ENCODE assay signal across 16 mouse cellular contexts in the genomic region with DNA sequence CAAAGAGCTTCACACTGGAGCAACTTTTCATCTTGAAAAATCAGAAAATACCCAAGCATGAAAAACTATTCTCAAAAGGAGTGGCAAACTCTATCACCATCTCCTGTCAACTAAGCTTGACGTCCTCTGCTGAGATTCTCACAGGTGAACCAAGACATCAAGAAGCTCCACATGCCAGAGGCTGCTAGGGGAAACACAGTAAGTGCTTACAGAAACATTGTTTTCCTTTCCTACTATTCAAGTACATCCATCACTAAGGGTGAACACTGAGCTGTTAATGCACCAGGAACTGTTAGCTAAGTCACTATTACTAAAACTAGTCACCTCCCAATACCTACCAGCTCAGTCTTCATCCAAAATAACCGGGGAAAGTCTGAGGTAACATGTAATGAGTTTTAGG. TPM values are rescaled to one million over a fixed set of nuclear protein-coding genes. Genes with fewer than 3 reads are reported as not detected.
DNase-seq lines count a peak whose midpoint lies in the region; ATAC-seq lines count a peak whose summit lies in the region.
"Had no signal": no experiment of that assay in that cellular context is flagged by ENCODE, and none has a peak within 500 bp of the region (broad histone marks: within the 10 kb centered on the region; RNA-seq: fewer than 3 reads in every experiment).

No protein-coding gene starts in this region.

- peak overlapping the region; percentile 98; the same call in 1 of the 2 replicates for H3K4me3 ChIP-seq in hindbrain, embryonic 10.5 days
- H3K4me3 ChIP-seq in hindbrain, embryonic 16.5 days (ENCODE audit: low read length): no peak overlapping the region
- no peak overlapping the region for H3K4me3 ChIP-seq in neural tube, embryonic 12.5 days
- H3K4me3 ChIP-seq in hindbrain, embryonic 13.5 days: peak overlapping the region; percentile 98; the same call in 1 of the 2 replicates
- no peak overlapping the region for H3K4me3 ChIP-seq in neural tube, embryonic 14.5 days (ENCODE audit: low read depth, low read length)
- H3K4me3 ChIP-seq: heart, embryonic 12.5 days; left cerebral cortex, adult 2 months; stomach, embryonic 15.5 days had no signal

- H3K4me1 ChIP-seq in hindbrain, embryonic 10.5 days (replicated peaks): peaks cover 40% of the 10 kb centered on the region
- H3K4me1 ChIP-seq in hindbrain, embryonic 16.5 days (ENCODE audit: control insufficient read depth, insufficient read depth, low read depth, low read length): peaks cover 18% of the 10 kb centered on the region
- H3K4me1 ChIP-seq in neural tube, embryonic 12.5 days: peaks cover 25% of the 10 kb centered on the region
- peaks cover 50% of the 10 kb centered on the region for H3K4me1 ChIP-seq in hindbrain, embryonic 13.5 days (replicated peaks)
- H3K4me1 ChIP-seq in neural tube, embryonic 14.5 days (ENCODE audit: control insufficient read depth, insufficient read depth, low read length): peaks cover 19% of the 10 kb centered on the region

- H3K4me2 ChIP-seq in hindbrain, embryonic 16.5 days (ENCODE audit: low read length): no peak overlapping the region
- peak overlapping the region; percentile 81; the same call in 1 of the 2 replicates for H3K4me2 ChIP-seq in neural tube, embryonic 12.5 days (replicated peaks)
- H3K4me2 ChIP-seq in hindbrain, embryonic 13.5 days: peak overlapping the region; percentile 69; the same call in 1 of the 2 replicates
- H3K4me2 ChIP-seq in neural tube, embryonic 14.5 days (ENCODE audit: low read depth, low read length): 0 out of 2 replicates have a peak overlapping the region, but pooled peaks have one; percentile 14
- H3K4me2 ChIP-seq: heart, embryonic 12.5 days had no signal

- H3K27ac ChIP-seq in hindbrain, embryonic 10.5 days: no peak overlapping the region
- no peak overlapping the region for H3K27ac ChIP-seq in hindbrain, embryonic 16.5 days (ENCODE audit: low read depth, low read length)
- H3K27ac ChIP-seq in neural tube, embryonic 12.5 days: no peak overlapping the region
- no peak overlapping the region for H3K27ac ChIP-seq in hindbrain, embryonic 13.5 days
- no peak overlapping the region for H3K27ac ChIP-seq in neural tube, embryonic 14.5 days (ENCODE audit: low read depth, low read length)
- H3K27ac ChIP-seq: left cerebral cortex, adult 2 months; stomach, embryonic 15.5 days had no signal

- H3K9me3 ChIP-seq in hindbrain, embryonic 10.5 days: no peaks in the 10 kb centered on the region
- no peaks in the 10 kb centered on the region for H3K9me3 ChIP-seq in hindbrain, embryonic 16.5 days (ENCODE audit: control insufficient read depth, low read length)
- H3K9me3 ChIP-seq in neural tube, embryonic 12.5 days: no peaks in the 10 kb centered on the region
- no peaks in the 10 kb centered on the region for H3K9me3 ChIP-seq in hindbrain, embryonic 13.5 days
- H3K9me3 ChIP-seq in neural tube, embryonic 14.5 days (ENCODE audit: control insufficient read depth, low read length): no peaks in the 10 kb centered on the region
- H3K9me3 ChIP-seq: heart, embryonic 12.5 days; liver, embryonic 13.5 days; stomach, embryonic 15.5 days had no signal

- H3K9ac ChIP-seq in hindbrain, embryonic 16.5 days (ENCODE audit: low read depth, low read length): no peak overlapping the region
- no peak overlapping the region for H3K9ac ChIP-seq in neural tube, embryonic 12.5 days
- H3K9ac ChIP-seq in hindbrain, embryonic 13.5 days: peak overlapping the region; percentile 19; the same call in 1 of the 2 replicates
- H3K9ac ChIP-seq in neural tube, embryonic 14.5 days (replicated peaks; ENCODE audit: low read depth, low read length): no peak overlapping the region
- H3K9ac ChIP-seq: heart, embryonic 12.5 days; stomach, embryonic 15.5 days had no signal

- no peaks in the 10 kb centered on the region for H3K27me3 ChIP-seq in hindbrain, embryonic 10.5 days (ENCODE audit: insufficient read depth, poor library complexity, severe bottlenecking)
- no peaks in the 10 kb centered on the region for H3K27me3 ChIP-seq in hindbrain, embryonic 16.5 days (replicated peaks; ENCODE audit: control insufficient read depth, insufficient read depth, low read length)
- H3K27me3 ChIP-seq in neural tube, embryonic 12.5 days (replicated peaks): no peaks in the 10 kb centered on the region
- no peaks in the 10 kb centered on the region for H3K27me3 ChIP-seq in hindbrain, embryonic 13.5 days
- H3K27me3 ChIP-seq in neural tube, embryonic 14.5 days (ENCODE audit: control insufficient read depth, insufficient read depth, low read length): no peaks in the 10 kb centered on the region
- H3K27me3 ChIP-seq: heart, embryonic 12.5 days; liver, embryonic 13.5 days; Patski; stomach, embryonic 15.5 days had no signal

- WGBS in hindbrain, embryonic 10.5 days: 66% methylated on average over 2 of the region's 2 CpGs
- 56% methylated on average over 2 of the region's 2 CpGs for WGBS in hindbrain, embryonic 16.5 days
- 69% methylated on average over 2 of the region's 2 CpGs for WGBS in neural tube, embryonic 12.5 days
- WGBS in hindbrain, embryonic 13.5 days: 63% methylated on average over 2 of the region's 2 CpGs
- 67% methylated on average over 2 of the region's 2 CpGs for WGBS in neural tube, embryonic 14.5 days

- no peak for ATAC-seq in hindbrain, embryonic 16.5 days
- no peak for ATAC-seq in neural tube, embryonic 12.5 days (ENCODE audit: low FRiP score, low read depth)
- ATAC-seq in hindbrain, embryonic 13.5 days (ENCODE audit: low FRiP score): no peak
- ATAC-seq in neural tube, embryonic 14.5 days (ENCODE audit: low read depth): no peak
- ATAC-seq: Patski had no signal

- DNase-seq in hindbrain, embryonic 10.5 days (ENCODE audit: low spot score): no peak
- DNase-seq in neural tube, embryonic 10.5 days (ENCODE audit: extremely low spot score, low spot score): no peak
- no peak for DNase-seq in adrenal gland, postnatal 36 days
- DNase-seq in left cerebral cortex, adult 8-10 months (ENCODE audit: low spot score in 2 of 2): no peak
- DNase-seq: cerebellum, postnatal 36 days; kidney, adult 11 months; liver, embryonic 13.5 days; lung, postnatal 36 days had no signal

- peaks cover 24% of the 10 kb centered on the region for H3K36me3 ChIP-seq in hindbrain, embryonic 10.5 days
- H3K36me3 ChIP-seq in hindbrain, embryonic 16.5 days (ENCODE audit: control insufficient read depth, insufficient read depth, low read length): peaks cover 2% of the 10 kb centered on the region; the same call in 1 of the 2 replicates
- H3K36me3 ChIP-seq in neural tube, embryonic 12.5 days: no peaks in the 10 kb centered on the region; the same call in 1 of the 2 replicates
- H3K36me3 ChIP-seq in hindbrain, embryonic 13.5 days: peaks cover 7% of the 10 kb centered on the region; the same call in 1 of the 2 replicates
- 0 out of 2 replicates have a peak, but pooled peaks cover 3% of the 10 kb centered on the region for H3K36me3 ChIP-seq in neural tube, embryonic 14.5 days (ENCODE audit: control insufficient read depth, insufficient read depth, low read length)
- H3K36me3 ChIP-seq: stomach, embryonic 15.5 days had no signal

RNA-seq across cellular contexts. Expression of a gene that starts 3.4 kb away (rescaled TPM):
- polyA plus RNA-seq in hindbrain, embryonic 10.5 days (2016; fragmentation: Nextera tagmentation; extraction: Ambion mirVana): 41.4 and 46.1 TPM in 2 replicates
- polyA plus RNA-seq in hindbrain, embryonic 16.5 days (2015; fragmentation: Nextera tagmentation; extraction: Ambion mirVana): 27.7 and 33.3 TPM in 2 replicates
- polyA plus RNA-seq in neural tube, embryonic 12.5 days (2016; fragmentation: Nextera tagmentation; extraction: Ambion mirVana): 44.4 and 54.5 TPM in 2 replicates
- 67.5 and 68.8 TPM in 2 replicates for polyA plus RNA-seq in hindbrain, embryonic 13.5 days (2015; fragmentation: Nextera tagmentation; extraction: Ambion mirVana)
- 52.4 and 55.9 TPM in 2 replicates for polyA plus RNA-seq in neural tube, embryonic 14.5 days (2014; fragmentation: Nextera tagmentation; extraction: Ambion mirVana)
- total RNA-seq in adrenal gland, postnatal 36 days (2021): 100 to 1,000 TPM; 123 to 133 TPM
- 100 to 1,000 TPM; 113 to 127 (median 121) TPM for total RNA-seq in left cerebral cortex, adult 8-10 months (2022)

RNA-seq across cellular contexts. Expression of a gene that starts 11.6 kb away (rescaled TPM):
- 1.9 and 3.4 TPM in 2 replicates for polyA plus RNA-seq in hindbrain, embryonic 10.5 days (2016; fragmentation: Nextera tagmentation; extraction: Ambion mirVana)
- polyA plus RNA-seq in hindbrain, embryonic 16.5 days (2015; fragmentation: Nextera tagmentation; extraction: Ambion mirVana): 13.2 and 13.6 TPM in 2 replicates
- polyA plus RNA-seq in neural tube, embryonic 12.5 days (2016; fragmentation: Nextera tagmentation; extraction: Ambion mirVana): 5.6 and 6.1 TPM in 2 replicates
- polyA plus RNA-seq in hindbrain, embryonic 13.5 days (2015; fragmentation: Nextera tagmentation; extraction: Ambion mirVana): 11.5 and 11.7 TPM in 2 replicates
- polyA plus RNA-seq in neural tube, embryonic 14.5 days (2014; fragmentation: Nextera tagmentation; extraction: Ambion mirVana): 15.2 and 17.6 TPM in 2 replicates
- total RNA-seq in adrenal gland, postnatal 36 days (2021): 1 to 10 TPM; 1.5 to 1.9 TPM
- total RNA-seq in left cerebral cortex, adult 8-10 months (2022): 10 to 100 TPM; 24.6 to 30.1 (median 26.5) TPM

RNA-seq across cellular contexts. Expression of a gene that starts 32.5 kb away (rescaled TPM):
- polyA plus RNA-seq in hindbrain, embryonic 10.5 days (2016; fragmentation: Nextera tagmentation; extraction: Ambion mirVana): 57.1 and 66.7 TPM in 2 replicates
- 53.5 and 56.3 TPM in 2 replicates for polyA plus RNA-seq in hindbrain, embryonic 16.5 days (2015; fragmentation: Nextera tagmentation; extraction: Ambion mirVana)
- polyA plus RNA-seq in neural tube, embryonic 12.5 days (2016; fragmentation: Nextera tagmentation; extraction: Ambion mirVana): 69.1 and 77.5 TPM in 2 replicates
- 71.4 and 73.5 TPM in 2 replicates for polyA plus RNA-seq in hindbrain, embryonic 13.5 days (2015; fragmentation: Nextera tagmentation; extraction: Ambion mirVana)
- polyA plus RNA-seq in neural tube, embryonic 14.5 days (2014; fragmentation: Nextera tagmentation; extraction: Ambion mirVana): 62.6 and 69.7 TPM in 2 replicates
- 10 to 100 TPM; 57.2 to 62.8 TPM for total RNA-seq in adrenal gland, postnatal 36 days (2021)
- total RNA-seq in left cerebral cortex, adult 8-10 months (2022): 10 to 100 TPM; 25.9 to 29.9 (median 28.5) TPM

Comparison
In these comparisons a context has a peak if more than half of its experiments do, and no peak if none do; other contexts are left out.
1. H3K4me3 ChIP-seq: peak in hindbrain, embryonic 10.5 days (single experiment) and hindbrain, embryonic 13.5 days (single experiment); none in hindbrain, embryonic 16.5 days (single experiment), neural tube, embryonic 12.5 days (single experiment) and neural tube, embryonic 14.5 days (single experiment).